Comparison of ENCODE assay signal across 12 mouse cellular contexts in genomic region chr11:106751039-106752018, GRCm38 (mm10). TPM values are rescaled to one million over a fixed set of nuclear protein-coding genes. Genes with fewer than 3 reads are reported as not detected.
DNase-seq lines count a peak whose midpoint lies in the region; ATAC-seq and TF ChIP-seq lines count a peak whose summit lies in the region.
"Had no signal": no experiment of that assay in that cellular context is flagged by ENCODE, and none has a peak within 500 bp of the region (broad histone marks: within the 10 kb centered on the region; RNA-seq: fewer than 3 reads in every experiment).

Milr1 (plus strand) TSS chr11:106751226.

- H3K4me1 ChIP-seq in heart, adult 2 months (ENCODE audit: control insufficient read depth, insufficient read depth, low read length): no peaks in the 10 kb centered on the region

- ATAC-seq in CD4-positive, CD25-positive, alpha-beta regulatory T cell, adult 4 months: peak; percentile 19
- peak; percentile 42 to 52 for ATAC-seq in hematopoietic stem cell, adult 5-6 weeks (replicated peaks in 1 of 2; ENCODE audit: insufficient read depth in 1 of 2, low FRiP score in 2 of 2, low TSS enrichment in 1 of 2, low read depth in 1 of 2, poor library complexity in 2 of 2, severe bottlenecking in 2 of 2)
- ATAC-seq: forebrain, embryonic 14.5 days had no signal

- no peak within 1 kb of the TSS for H3K9ac ChIP-seq in heart, adult 2 months (ENCODE audit: low read depth, low read length)

- intact Hi-C loops in heart, adult 2 months (cut with DNase I): no loop called here

- H3K36me3 ChIP-seq in heart, adult 2 months (ENCODE audit: control insufficient read depth, insufficient read depth, low read length): no peaks in the 10 kb centered on the region

- peak within 1 kb of the TSS; percentile 13 for H3K27ac ChIP-seq in heart, adult 2 months

- DNase-seq in heart, adult 2 months: no peak
- no peak for DNase-seq in heart, adult 11 months
- peak; percentile 75 for DNase-seq in naive thymus-derived CD4-positive, alpha-beta T cell, adult 2 months (ENCODE audit: low read depth)
- no peak for DNase-seq in retina, postnatal 1 day
- no peak for DNase-seq in ovary, postnatal 14 days (ENCODE audit: low spot score)
- DNase-seq in right cerebral cortex, postnatal 25 days: no peak
- DNase-seq: cerebellum, postnatal 14 days; heart, postnatal 10 days; kidney, postnatal 25 days had no signal

- no peak for TF ChIP-seq EP300 in heart, adult 2 months (IDR thresholded peaks at IDR 0.05; ENCODE audit: insufficient read depth, low read depth, low read length)

- no peak for TF ChIP-seq POLR2A in heart, adult 2 months (IDR thresholded peaks at IDR 0.05; ENCODE audit: insufficient read depth, low read depth, low read length)

- no peak within 1 kb of the TSS for H3K4me3 ChIP-seq in heart, adult 2 months

- no peaks in the 10 kb centered on the region for H3K79me2 ChIP-seq in heart, adult 2 months (replicated peaks; ENCODE audit: control insufficient read depth, insufficient read depth, low read length)

- no peak for TF ChIP-seq CTCF in heart, adult 2 months (IDR thresholded peaks at IDR 0.05)

- WGBS in heart, adult 2 months: 66% methylated on average over 17 of the region's 17 CpGs

- H3K27me3 ChIP-seq in heart, adult 2 months (ENCODE audit: control insufficient read depth, insufficient read depth, low read length): no peaks in the 10 kb centered on the region

RNA-seq across cellular contexts. Expression of gene Milr1, which starts in this region (rescaled TPM):
- total RNA-seq in heart, adult 2 months (2021): 1 to 10 TPM in 1 of 2 experiments, under 1 TPM in 1; 0.93 to 1.4 TPM
- polyA plus RNA-seq in heart, adult 2 months (2012; rRNA removed): 0.29 and 0.56 TPM in 2 replicates
- polyA plus RNA-seq in CD4-positive, CD25-positive, alpha-beta regulatory T cell, adult 4 months (2017; shearing (Covaris generic)): 10 to 100 TPM in 1 of 2 experiments, 1 to 10 TPM in 1; 9.7 to 14.3 TPM
- total RNA-seq in hematopoietic stem cell, adult 5-6 weeks (2017): 50.2 and 51.9 TPM in 2 replicates

Comparison
In these comparisons a context has a peak if more than half of its experiments do, and no peak if none do; other contexts are left out.
1. RNA of gene Milr1 (total RNA-seq): 50.2 to 51.9 TPM in hematopoietic stem cell, adult 5-6 weeks; 0.93 to 1.4 TPM in heart, adult 2 months; every median in the first group is over 10 times any median in the second.